Mouse (Mus musculus): Measurements from ENCODE around the gene Notch1. TPM values are rescaled to one million over a fixed set of nuclear protein-coding genes. Genes with fewer than 3 reads are reported as not detected.

Gene Notch1
- 10 to 100 TPM; 23.6 to 27.5 TPM for total RNA-seq (2021)
- long read RNA-seq, experiment 1, partial matches to known transcripts = 1 of 8 reads
- long read RNA-seq, experiment 1, other reads (novel, unspliced or antisense) = 7 of 8 reads
- long read RNA-seq, experiment 2, partial matches to known transcripts = 8 of 8 reads
- long read RNA-seq, experiment 2, other reads (novel, unspliced or antisense) = 0 of 8 reads

DNA sequence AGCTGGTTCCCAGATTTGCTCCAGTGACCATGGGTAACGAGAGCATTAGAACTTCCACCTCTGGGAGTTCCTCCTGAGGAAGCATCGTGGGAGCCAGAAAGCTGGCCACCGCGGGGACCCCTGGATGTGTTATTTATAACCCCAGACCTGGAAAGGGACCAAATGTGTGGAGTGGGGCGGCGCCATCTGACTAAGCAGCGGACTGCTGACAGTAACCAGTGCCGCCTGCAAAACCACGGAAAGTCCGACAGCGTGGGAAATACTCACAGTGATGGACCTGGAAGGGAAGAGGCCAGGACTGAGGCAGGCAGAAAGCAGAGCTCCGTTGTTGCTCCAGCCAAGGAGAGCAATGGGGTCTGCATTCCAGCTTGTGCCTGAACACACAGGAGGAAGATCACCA lies at the start of gene Notch1:
Gene Notch1, minus strand, starts transcription at position 389 of the 400 bp plus-strand sequence.
- intact Hi-C loops (cut with DNase I) = no loop called here
- DNase-seq (ENCODE audit: low spot score in 2 of 2) = no peak

DNA sequence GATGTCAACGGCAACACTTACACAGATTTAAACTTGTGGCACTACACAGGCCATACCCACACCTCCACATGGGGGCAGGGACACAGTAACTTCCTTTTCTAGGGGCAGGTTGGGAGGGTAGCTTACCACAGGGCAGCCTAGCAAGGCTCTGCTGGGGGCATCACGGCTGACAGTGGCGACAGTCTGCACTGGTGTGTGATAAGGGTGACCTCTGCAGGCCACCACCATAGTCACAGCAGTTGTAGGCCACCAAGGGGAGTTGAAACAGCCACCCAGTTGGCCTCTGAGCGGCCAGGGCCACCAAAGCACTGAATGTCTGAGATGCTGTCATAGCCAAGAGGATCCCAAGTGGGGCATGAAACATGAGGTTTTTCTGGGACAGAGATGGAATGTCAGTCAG lies 49.8 kb upstream of the Notch1 start:
- intact Hi-C loops (cut with DNase I) = loop anchor here (10.0 kb wide), 1 partner anchor 241 kb away; no protein-coding TSS in a partner anchor
- DNase-seq (ENCODE audit: low spot score in 2 of 2) = peak; percentile 39 to 43

DNA sequence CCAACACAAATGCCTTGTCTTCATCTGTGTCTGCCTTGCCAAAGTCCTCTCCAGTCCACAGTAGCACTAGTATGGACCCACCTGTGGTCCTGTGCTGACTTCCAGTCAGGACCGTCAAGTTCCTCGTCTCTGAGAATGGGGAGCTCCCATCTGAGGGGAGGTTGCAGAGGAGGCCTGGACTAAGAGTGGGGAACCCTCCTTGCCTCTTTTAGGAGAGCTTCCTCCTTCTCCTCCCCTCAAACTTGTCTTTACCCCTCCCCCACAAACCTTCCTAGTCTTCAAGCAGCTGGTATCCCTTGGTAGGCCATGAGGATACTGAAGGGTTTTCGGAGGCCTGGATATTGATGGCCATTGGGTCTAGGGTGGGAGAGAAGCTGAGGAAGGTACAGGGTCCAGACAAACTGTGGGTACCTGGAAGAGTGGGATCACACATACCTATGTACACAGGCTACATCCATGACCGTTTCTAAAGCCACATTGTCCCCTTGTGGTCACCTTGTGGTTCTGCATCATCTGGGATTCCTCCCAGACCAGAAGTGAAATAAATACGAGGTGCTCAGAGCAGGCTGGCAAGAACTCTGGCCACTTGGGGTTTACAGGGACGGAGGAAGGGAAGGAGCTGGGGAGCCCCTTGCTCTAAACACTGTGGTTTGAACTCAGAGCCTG lies 45.0 kb upstream of the Notch1 start:
- no peak for DNase-seq (ENCODE audit: low spot score in 2 of 2)
- intact Hi-C loops (cut with DNase I) = loop anchor here (2.0 to 10.0 kb wide), 2 partner anchors 113 to 237 kb away; no protein-coding TSS in a partner anchor

DNA sequence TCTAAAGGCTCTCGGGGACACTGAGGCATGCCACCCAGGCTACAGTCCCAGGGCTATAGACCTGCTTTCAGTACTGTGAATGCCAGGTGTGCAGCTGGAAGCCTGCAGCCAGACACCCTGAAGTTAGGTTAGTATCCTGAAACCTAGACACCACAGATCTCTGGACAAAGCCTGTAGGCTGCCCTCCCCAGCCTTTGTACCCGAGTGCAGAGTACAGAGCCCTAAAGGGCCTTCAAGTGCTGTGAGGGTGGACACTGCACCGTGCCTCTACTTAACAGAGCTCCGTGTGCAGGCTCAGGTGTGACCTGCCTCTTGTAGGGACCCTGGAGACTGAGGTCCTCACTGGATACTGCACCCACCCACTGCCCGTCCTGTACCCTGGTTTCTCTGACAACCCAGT lies 44.0 kb upstream of the Notch1 start:
- intact Hi-C loops (cut with DNase I) = loop anchor here (2.0 to 10.0 kb wide), 2 partner anchors 112 to 236 kb away; no protein-coding TSS in a partner anchor
- DNase-seq (ENCODE audit: low spot score in 2 of 2) = no peak

GRCm38 (mm10) chr2:26556535-26556993 lies 40.1 kb upstream of the Notch1 start:
- no peak for DNase-seq (ENCODE audit: low spot score in 2 of 2)
- intact Hi-C loops (cut with DNase I) = no loop called here

DNA sequence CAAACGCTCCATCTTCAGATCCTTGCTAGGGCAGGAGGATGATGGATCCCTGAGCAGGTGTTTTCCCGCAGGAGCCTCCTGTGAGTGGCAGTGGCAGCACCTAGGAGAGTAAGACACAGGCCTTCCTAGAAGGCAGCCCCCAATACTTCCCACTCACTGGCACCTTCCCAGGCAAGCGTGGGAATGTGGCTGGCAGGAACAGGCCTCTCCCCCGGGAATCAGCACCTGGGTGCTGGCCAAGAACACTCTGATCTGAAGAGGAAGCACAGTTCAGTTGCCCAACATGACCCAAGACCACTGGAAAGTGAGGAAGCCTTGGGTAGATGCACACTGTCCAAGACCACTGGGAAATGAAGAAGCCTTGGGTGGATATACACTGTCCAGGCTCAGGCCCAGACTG lies 38.6 kb upstream of the Notch1 start:
- intact Hi-C loops (cut with DNase I) = no loop called here
- peak; percentile 57 to 60 for DNase-seq (ENCODE audit: low spot score in 2 of 2)

- DNase-seq (ENCODE audit: low spot score in 2 of 2) = no peak
- intact Hi-C loops (cut with DNase I) = no loop called here
Measured at GRCm38 (mm10) chr2:26553904-26554303, 37.4 kb upstream of the Notch1 start.

- intact Hi-C loops (cut with DNase I) = no loop called here
Measured at GRCm38 (mm10) chr2:26552066-26552465, 35.6 kb upstream of the Notch1 start.

DNA sequence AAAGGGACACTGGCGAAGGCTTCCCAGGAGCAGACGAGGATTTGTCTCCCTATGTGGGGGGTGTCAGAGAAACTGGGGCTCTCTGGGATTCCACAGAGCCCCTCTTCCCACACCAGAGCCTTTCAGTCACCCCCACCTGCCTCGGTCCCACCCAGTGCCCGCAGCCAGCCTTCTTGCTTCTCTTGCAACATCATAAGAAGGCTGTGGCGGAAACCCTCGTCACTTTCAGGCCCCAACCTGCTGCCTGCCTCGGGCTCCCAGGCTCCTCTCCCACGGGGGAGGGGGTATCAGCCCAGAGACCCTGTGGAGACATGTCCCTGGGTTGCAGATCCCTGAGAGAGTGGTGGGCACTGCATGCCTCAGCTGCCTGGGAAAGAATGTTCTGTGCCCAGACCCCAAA lies 35.0 kb upstream of the Notch1 start:
- intact Hi-C loops (cut with DNase I) = no loop called here
- DNase-seq (ENCODE audit: low spot score in 2 of 2) = no peak

More at GRCm38 (mm10) chr2:26552066-26552465, 35.6 kb upstream of the Notch1 start:
- DNase-seq (ENCODE audit: low spot score in 2 of 2) = no peak

DNA sequence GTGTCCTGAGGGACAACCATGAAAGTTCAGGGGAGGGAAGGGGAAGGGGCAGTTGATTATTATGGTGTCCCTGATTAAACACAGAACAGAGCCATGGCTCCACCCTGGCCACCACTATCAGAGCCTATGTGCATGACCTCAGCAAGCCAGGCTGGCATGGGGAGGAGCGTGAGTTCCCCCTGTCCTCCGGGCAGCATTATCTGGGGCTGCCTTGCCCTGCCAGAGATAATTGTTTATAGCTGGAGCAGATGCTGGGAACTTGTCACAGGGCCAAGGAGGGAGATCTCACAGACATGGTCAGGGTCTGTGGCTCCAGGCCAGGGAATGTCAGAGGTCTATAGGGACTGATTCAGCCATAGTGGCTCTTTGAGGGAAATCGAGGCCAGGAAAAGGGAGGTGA lies 34.3 kb upstream of the Notch1 start:
- intact Hi-C loops (cut with DNase I) = no loop called here
- no peak for DNase-seq (ENCODE audit: low spot score in 2 of 2)

GRCm38 (mm10) chr2:26550205-26550604 lies 33.7 kb upstream of the Notch1 start:
- no peak for DNase-seq (ENCODE audit: low spot score in 2 of 2)
- intact Hi-C loops (cut with DNase I) = no loop called here

DNA sequence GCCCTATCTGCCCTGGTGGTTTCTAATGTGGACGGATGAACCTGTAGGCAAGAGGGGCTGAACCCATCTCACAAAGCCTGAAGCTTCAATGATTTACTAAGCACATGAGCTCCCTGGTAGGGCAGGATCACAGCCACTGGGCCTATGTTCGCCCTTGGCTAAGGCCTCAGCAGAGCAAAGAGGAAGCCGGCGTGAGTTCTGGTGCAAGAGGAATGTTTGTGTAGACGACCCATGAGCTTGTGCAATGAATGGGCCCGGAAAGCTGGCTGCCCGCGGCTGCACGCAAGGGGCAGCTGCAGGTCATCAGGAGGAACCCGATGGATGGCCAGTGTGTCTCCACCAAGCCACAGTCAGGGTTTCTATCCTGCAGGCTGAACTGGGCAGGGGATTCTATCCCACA lies 33.3 kb upstream of the Notch1 start:
- no peak for DNase-seq (ENCODE audit: low spot score in 2 of 2)
- intact Hi-C loops (cut with DNase I) = loop anchor here (5.0 kb wide), 1 partner anchor 48 kb away; no protein-coding TSS in a partner anchor

- peak; percentile 35 to 39 for DNase-seq (ENCODE audit: low spot score in 2 of 2)
- intact Hi-C loops (cut with DNase I) = loop anchor here (5.0 kb wide), 1 partner anchor 45 kb away; no protein-coding TSS in a partner anchor
Measured at GRCm38 (mm10) chr2:26547481-26547880, 31.0 kb upstream of the Notch1 start.

DNA sequence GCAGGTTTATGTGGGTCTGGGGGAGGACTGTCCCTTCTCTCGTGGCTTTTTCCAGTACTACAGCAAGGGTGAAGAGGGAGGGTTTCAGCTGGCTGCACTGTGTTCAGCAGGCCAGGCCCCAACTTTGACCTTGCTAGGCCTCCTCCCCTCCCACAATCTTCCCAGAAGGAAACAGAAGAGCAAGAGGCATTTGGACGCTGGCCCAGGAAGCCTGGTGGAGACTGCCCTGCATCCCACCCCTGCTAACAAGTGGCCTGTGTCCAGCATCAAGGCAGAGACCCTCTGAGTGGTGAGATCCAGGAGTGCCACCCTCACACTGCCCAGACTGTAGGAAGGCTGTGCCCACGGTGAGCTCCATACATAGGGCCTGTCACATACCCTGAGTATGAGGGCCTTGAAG lies 27.8 kb upstream of the Notch1 start:
- DNase-seq (ENCODE audit: low spot score in 2 of 2) = no peak
- intact Hi-C loops (cut with DNase I) = no loop called here

GRCm38 (mm10) chr2:26543768-26544167 lies 27.3 kb upstream of the Notch1 start:
- intact Hi-C loops (cut with DNase I) = no loop called here
- DNase-seq (ENCODE audit: low spot score in 2 of 2) = no peak

DNA sequence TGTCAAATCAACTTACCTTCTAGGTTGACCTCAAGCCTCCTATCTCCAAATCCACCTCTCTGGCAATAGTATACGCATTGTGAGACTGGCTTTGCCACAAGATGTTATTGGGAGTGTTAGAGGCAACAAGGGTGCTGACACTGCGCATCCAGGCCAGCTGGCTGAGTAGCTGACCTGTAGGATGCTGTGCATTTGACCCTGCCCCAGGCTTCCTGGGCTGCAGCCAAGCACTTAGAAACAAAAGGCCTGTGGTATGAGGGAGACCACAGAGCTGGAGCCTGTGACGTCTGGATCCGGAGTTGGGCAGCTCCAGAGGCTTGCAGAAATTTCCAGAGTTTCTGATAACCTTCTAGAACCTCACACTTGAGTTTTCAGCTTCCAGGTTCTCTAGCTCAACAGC lies 26.7 kb upstream of the Notch1 start:
- intact Hi-C loops (cut with DNase I) = no loop called here
- DNase-seq (ENCODE audit: low spot score in 2 of 2) = no peak

DNA sequence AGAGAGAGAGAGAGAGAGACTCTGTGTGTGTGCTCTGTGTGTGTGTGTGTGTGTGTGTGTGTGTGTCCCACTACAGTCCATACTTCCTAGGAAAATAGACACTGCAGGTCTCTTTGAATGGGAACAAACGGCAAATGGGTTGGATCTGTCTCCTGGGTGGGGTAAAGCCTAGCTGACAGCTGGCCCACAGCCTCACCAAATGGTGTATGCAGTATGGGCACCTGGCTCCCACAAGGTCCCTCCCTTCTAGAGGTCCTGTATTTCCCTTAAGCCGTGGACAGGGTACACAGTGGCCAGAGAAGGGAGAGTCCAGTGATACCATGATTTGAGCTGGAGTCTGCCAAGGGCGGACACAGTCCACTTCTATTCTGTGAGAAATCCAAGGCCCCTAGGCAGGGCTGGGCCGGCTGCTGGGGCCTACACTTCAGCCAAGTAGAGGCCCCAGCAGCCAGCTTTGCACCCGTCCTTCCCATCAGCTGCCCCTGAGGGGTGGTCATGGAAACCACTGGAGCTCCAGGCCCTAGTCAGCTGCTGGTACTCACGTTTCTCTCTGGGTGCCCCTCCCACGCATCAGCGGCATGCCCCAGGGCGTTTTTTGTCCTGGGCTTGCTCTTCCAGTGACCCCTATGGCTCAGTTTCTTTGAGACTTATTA lies 24.9 kb upstream of the Notch1 start:
- intact Hi-C loops (cut with DNase I) = no loop called here
- DNase-seq (ENCODE audit: low spot score in 2 of 2) = peak in 1 of 2 experiments; percentile 20

- intact Hi-C loops (cut with DNase I) = no loop called here
- no peak for DNase-seq (ENCODE audit: low spot score in 2 of 2)
Measured at GRCm38 (mm10) chr2:26540721-26541120, 24.3 kb upstream of the Notch1 start.

- DNase-seq (ENCODE audit: low spot score in 2 of 2) = no peak
- intact Hi-C loops (cut with DNase I) = no loop called here
Measured at GRCm38 (mm10) chr2:26539516-26539915, 23.1 kb upstream of the Notch1 start.

- intact Hi-C loops (cut with DNase I) = no loop called here
- peak in 1 of 2 experiments; percentile 32 for DNase-seq (ENCODE audit: low spot score in 2 of 2)
Measured at GRCm38 (mm10) chr2:26535517-26536045, 19.1 kb upstream of the Notch1 start.

All from left cerebral cortex, postnatal 14 days (tissue).